Mouse (Mus musculus) embryo, embryonic 10.5 days (tissue): ENCODE data around the gene Eepd1.
A peak's percentile ranks its signal among the peaks of the same experiment; 100 is the strongest.
"Not testable (repeated sequence)": the region's sequence is repeated elsewhere in the genome, so short reads cannot be mapped to it uniquely, and the experiment has no call there.

Experiments
- DNase-seq: peaks from one replicate; pipeline ENCODE4 v3.0.0-alpha.2; 2015; ENCODE audit warnings: low spot score

Gene Eepd1

DNA sequence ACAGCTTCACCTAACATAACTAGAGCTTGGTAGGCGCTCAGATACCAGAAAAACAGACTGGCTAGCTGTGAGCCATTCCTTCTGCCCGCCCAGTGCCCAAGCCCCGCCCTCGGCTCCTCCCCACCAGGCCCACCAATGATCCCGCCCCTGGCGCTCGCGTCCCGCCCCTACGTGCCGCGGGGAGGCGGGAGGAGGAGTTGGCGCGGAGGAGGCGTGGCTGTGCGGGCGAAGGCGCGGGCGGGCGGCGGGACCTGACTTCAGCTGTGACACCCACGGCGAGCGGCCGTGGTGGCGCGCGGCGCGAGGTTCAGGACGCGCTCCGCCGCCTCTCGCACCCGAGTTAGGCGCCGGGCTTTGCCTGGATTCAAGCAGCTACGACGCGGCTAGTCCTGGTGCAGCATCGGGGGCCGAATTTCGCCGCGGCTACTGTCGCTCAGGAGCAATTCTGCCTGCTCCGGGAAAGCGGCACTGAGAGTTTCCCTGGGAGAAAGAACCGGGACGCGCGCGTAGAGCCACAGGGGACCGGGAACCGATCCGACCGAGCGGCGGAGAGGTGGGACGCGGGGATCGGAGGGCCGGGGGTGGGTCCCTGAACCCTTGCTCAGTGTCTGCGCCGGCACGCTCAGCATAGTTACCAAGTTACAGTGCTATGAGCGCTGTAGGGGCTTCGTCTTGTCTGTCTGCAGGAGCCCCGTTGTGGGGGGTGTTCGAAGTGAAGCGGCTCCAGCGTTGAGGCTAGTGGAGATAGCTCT is at the start of gene Eepd1:
Gene Eepd1 (plus strand): TSS at position 204 of the 752 bp plus-strand sequence.
- DNase-seq: peak; percentile 94

DNA sequence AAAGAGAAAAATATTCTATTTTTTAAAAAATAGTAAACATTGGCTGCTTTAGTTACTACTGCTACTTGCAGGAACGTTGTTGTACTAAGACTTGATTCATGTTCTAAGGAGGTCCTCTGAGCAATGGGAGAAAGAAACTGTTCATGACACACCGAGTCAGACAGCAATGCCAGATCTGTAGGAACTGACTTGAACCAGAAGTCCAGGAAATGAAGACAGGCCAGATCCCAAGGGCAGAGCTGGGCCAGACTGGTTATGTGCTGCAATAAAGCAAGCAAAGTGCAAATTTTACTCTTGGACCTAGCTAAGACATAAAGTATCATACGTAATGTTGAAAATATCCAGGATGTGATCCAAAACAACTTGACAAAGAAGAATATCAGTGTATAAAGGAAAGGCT is 42.5 kb upstream of the Eepd1 start:
- DNase-seq: no peak

GRCm38 (mm10) chr9:25440046-25440445 is 41.3 kb upstream of the Eepd1 start:
- DNase-seq: not testable (repeated sequence)

DNA sequence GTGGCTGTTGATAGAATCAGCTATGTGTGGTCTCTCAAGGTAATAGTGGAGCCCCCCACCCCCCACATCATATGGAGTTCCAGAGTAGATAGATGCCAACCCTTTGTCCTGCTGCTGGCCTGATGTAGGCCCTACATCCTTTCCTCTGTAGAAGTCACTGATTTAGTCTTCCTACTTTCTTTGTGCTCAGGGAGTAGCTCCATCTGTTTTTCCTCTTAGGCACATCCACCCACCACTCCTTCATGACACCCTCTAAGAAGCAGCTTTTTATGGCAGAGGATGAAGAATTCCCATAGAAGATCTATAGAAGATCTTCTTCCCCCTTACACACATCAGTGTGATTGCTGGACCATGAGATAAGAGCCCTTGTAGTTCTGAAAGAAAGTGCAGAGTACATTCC is 39.3 kb upstream of the Eepd1 start:
- DNase-seq: no peak

DNA sequence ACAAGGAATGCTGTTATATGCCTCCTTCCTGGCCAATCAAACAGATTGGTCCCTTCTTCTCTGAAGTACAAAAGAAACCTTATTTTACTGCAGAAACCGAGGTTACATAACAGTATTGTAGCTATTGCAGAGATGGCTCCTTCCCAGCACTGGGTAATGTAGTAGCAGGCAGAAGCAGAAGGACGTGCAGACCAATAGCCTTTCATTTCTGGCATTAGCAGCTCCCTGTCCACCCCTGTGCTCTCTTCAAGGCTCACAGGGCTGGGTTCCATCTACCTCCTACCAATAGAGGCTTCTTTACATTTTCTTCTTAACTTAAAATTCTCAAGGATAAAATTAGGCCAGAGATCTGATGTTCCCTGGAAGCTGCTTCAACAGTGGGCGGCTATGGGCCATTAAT is 38.3 kb upstream of the Eepd1 start:
- no peak for DNase-seq

GRCm38 (mm10) chr9:25443546-25443945 is 37.8 kb upstream of the Eepd1 start:
- DNase-seq: no peak

DNA sequence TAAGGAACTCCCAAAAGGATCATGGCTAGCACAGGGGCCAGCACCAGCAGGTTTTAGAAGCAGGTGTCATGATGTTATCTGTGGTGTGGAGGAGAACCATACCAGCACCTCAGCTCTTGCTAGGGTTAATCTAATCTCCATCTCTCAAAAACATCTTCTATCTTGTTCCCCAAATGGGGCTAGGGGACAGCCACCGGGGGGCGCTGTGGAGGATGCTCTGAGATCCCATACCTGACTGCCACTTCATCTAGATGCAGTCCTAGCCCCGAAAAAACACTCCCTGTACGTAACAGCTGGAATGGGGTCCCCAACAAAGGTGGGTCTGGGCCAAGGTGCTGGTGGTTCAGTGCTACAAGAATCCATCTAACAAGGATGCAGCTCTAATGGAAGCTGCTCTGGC is 31.0 kb upstream of the Eepd1 start:
- DNase-seq: no peak

GRCm38 (mm10) chr9:25455027-25455426 is 26.3 kb upstream of the Eepd1 start:
- no peak for DNase-seq

DNA sequence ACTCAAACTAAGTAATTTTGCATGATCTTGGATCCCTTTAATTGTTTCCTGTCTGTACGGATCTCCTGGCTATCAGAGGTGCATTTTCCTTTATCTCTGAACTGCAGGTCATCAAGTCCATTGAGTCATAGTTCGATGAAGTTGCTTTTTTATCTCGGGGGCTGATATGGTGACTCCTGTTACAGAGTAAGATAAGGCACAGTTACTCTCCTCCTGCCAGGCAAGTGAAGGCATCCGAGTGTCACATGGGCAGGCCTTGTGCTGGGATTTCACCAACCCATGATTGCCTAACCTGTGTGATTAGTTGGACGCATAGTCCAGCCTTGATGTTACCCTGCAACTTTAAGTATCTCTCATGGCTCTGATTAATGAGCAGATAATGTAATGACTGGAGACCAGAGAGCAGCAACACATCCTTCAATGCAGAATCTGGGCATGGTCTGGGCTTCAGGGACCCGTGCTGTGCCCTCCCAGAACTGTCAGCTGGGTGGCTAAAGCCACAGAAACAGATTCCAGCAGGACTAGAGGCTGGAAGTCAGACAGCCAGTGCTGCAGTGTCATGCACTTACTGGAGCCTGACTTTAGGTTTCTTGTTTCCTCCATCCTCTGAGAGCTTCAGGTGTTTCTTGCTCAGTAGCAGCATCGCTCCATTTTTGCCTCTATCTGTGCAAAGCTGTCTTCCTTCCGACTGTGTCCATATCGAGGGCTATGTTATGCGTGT is 20.4 kb upstream of the Eepd1 start:
- no peak for DNase-seq

DNA sequence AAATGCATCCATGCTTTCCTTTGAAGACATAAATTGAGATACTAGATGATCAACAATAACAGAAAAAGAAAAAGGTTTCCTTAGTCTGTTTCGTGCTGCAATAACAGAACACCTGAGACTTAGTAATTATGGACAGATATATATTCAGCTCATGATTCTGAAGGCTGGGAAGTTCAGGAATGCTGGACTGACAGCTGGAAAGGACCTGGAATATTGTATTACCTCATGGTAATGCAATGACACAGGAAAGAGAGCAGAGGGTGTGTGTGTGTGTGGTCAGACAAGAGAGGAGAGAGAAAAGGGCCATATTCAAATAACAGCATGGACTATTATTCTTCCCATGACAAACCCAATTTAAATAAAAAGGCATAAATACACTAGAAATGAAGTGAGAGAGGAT is 17.0 kb upstream of the Eepd1 start:
- DNase-seq: no peak

DNA sequence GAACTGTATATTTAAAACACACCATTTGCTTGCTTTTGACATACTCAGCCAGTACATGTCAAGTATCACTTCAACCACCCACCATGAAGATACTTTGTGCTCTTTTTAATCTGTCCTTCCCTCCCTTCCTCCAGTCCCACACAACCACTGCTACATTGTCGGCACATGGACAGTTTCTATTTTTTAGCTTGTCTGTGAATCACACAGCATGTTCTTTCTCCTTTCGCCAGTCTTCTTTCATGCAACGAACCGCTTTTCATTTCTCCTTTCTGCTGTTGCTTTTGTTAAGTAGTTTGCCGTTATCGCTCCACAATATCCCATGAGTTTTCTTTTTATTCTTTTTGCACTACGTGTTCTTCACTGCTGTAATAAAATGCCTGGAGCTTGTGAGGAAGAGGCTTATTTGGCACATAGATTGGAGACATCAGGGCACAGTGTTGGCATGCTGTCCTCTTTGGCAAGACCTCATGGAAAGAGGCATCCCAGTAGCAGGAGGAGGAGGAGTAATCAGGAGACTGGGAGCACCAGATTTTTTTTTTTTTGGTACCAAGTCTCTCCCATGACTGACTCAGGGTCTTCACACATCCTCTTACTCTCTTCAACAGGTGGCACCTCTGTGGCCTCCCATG is 1.8 kb upstream of the Eepd1 start:
- no peak for DNase-seq

DNA sequence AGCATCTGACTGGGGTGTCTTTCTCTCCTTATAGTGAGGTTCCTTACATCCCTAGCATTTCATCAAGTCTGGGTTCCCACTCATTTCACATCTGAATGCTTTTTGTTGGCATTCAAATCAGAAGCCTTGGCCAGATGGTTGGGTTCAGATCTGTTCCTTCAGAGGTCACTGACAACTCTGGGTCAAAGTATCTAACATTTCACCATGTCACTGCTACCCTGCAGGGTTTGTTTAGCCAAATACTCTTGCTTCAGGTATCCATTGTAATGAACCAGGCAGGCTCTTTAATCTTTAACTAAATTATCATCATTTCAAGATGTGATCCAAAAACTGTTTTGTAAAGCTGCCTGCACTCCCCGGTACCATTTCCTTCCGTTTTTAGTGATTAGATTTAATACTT is 671 bp upstream of the Eepd1 start:
- DNase-seq: no peak

DNA sequence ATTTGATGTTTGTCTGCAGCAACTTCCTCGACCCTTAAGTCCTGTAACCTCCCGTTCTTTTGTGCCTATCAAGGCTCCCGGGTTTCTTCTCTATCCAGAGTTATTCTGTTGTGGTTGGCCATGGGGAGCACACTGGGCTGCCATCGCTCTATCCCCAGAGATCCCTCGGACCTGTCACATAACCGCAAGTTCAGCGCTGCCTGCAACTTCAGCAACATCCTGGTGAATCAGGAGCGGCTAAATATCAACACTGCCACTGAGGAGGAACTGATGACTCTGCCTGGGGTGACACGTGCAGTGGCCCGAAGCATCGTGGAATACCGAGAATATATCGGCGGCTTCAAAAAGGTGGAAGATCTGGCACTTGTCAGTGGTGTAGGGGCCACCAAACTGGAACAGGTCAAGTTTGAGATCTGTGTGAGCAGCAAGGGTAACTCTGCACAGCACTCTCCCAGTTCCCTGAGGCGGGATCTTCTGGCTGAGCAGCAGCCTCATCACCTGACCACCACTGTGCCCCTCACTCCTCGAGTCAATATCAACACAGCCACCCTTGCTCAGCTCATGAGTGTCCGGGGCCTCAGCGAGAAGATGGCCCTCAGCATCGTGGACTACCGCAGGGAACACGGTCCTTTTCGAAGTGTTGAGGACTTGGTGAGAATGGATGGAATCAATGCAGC is 1.1 kb downstream of the Eepd1 start:
- no peak for DNase-seq

- DNase-seq: no peak
These were observed 1.6 kb downstream of the Eepd1 start for GRCm38 (mm10) chr9:25482999-25483347.

DNA sequence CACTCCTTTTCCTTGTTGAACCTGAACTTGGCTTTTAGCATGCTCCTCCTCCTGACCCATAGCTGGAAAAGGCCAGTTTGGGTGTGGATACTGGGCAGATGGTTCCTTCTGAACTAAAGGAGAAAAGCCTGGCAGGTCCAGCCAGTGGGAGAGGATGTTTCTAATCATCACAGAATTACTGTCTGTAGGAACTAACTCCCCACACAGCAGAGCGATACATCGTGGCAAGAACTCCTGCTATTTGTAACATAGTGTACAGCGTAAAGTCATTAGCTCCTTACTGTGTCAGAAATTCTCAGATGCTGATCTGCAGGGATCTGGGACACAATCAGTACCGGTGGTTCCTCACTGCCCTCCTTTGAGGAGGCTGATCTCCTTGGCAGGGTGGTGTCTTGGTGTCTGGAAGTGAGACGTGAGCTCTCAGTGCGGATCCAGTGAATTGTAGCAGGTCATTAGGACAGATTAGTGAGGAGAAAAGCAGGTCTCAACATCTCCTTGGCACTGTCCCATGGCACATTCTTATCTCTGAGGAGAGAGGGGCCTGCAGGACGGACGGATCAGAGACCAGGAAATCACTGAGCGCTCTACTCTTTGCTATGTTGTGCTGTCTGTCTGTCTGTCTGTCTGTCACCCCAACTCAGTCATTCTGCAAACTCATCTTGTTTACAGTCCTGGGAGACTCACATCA is 2.7 kb downstream of the Eepd1 start:
- DNase-seq: no peak

GRCm38 (mm10) chr9:25484619-25484986 is 3.3 kb downstream of the Eepd1 start:
- DNase-seq: no peak

DNA sequence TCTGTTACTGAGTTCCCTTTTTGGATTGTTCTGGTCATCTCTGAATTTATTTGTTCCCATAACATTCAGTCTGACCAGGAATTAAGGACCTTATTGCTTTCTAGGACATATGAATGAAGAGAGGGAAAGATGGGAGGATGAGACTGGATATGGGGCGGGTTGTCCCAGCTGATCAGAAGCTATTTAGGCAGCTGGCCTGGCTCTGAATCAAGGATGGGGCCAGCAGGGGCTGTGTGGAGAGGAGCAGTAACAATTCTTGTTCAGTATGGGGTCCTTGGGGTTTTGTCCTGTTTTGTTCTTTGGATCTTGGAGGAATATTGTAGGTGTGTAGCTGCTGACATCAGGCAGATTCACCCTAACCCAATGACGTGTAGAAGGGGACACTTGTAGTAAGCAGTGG is 3.7 kb downstream of the Eepd1 start:
- DNase-seq: no peak

DNA sequence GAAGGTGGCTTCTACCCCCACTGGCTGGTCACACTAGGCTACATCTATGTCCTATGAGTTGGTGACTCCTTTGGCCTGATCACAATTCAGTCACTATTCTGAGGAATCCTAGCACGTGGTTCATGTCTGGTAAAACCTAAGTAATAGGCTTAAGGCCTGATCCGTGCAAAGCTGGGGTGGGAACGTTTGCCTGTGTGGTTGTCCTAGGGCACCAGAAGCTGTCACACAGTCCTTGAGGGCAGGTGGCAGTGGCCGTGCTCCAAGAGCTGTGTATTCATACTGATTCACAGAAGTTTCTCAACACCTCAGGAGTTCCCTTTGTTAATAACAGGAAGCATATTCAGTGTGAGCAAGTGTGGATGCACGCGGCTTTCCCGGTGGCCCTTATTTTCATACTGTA is 4.1 kb downstream of the Eepd1 start:
- DNase-seq: no peak

DNA sequence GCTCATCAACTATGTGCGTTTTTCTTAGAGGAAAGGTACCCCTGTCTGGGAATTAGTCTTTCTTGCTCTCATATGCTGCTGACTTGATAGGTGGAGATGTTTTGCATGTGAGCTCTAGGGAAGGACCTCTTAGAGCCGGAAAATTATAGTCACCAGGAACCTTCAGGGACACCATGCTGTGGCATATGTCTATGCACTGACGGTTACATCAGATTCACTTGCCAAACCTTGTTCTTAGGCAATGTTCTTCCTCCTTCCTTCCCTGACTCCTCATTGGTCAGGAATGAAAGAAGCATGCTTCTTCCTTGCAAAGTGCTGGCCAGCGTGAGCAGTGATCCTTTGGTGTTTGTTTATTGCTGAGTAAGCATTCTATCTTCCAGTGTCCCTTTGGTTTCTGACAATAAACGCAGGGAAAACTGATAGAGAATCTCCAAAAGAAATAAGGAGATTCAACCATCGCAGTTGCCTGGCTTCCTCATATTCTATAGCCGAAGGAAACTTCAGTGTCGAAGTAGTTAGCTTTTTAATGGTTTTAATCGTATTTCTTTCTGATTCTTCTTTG is 5.0 kb downstream of the Eepd1 start:
- DNase-seq: no peak

DNA sequence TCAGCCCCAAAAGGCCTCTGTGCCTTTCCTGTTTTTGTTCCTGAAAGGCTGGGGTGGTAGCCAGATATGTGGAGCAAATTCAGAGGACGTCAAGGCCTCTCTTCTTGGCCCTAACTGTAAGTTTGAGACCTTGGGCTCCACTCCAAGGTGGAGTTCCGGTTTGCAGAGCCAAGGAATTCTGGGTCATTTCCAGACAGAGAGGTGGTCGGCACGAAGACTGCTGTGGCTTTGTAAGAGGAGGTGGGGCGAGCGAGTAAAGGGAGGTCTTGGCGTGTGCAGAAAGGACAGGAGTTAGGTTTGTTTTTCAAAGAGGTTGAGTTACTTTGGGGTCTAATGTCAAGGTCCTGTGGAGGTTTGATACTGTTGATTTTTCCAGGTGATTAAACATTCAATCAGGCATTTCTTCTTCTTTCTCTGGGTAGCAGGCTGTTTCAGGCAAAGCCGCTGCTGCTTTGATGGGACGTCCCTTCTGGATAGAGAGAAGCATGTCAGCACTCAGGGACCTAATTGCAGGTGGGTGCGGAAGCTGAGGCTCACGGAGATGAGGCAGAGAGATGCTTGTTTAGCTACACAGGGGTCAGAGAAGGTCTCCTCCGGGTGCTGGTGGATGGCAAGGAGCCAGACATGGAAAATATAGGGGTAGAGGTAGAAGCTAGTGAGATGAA is 6.2 kb downstream of the Eepd1 start:
- DNase-seq: peak; percentile 28

GRCm38 (mm10) chr9:25488581-25488980 is 7.2 kb downstream of the Eepd1 start:
- DNase-seq: no peak
